Mouse (Mus musculus) naive thymus-derived CD4-positive, alpha-beta T cell, adult 5 months (primary cell): Measurements from ENCODE around the gene Acnat2. TPM values are rescaled to one million over a fixed set of nuclear protein-coding genes. Genes with fewer than 3 reads are reported as not detected.

ENCODE experiments used
- polyA plus RNA-seq: library from polyadenylated mRNA; unstranded; fragments of 100-300 nt; shearing (Covaris generic); gene quantifications from one replicate; pipeline ENCODE4 v1.2.1, GENCODE M21; 2017

The Acnat2 gene
- polyA plus RNA-seq, result not detected

DNA sequence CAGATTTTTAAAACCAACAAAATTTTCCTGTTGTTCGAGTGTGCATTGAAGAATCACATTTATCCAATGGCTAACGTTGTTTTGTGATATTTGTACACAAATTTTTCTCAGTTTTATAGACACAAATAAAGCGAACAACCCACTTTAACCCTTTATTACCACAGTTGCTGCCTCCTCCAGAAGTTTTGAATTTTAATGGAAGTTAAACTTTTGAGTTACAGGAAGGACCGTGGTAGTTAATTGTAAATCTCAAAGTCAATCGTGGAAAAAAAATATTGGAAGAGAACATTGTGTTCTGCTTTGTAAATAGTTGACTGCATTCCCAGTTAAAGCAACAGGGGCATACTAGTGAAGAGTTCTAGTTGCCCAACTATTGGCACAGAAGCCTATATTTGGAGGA lies at the start of gene Acnat2:
Gene Acnat2, minus strand, starts transcription at position 195 of the 400 bp plus-strand sequence.

Other genes starting within 250 kb of the Acnat2 start
- gene Acnat1, start 65.8 kb upstream of the Acnat2 start, polyA plus RNA-seq, result not detected
- not detected for gene Baat, start 98.4 kb upstream of the Acnat2 start, polyA plus RNA-seq
- gene Mrpl50, start 112.9 kb upstream of the Acnat2 start, polyA plus RNA-seq, result 22.7 TPM
- gene Zfp189, start 113.0 kb upstream of the Acnat2 start, polyA plus RNA-seq, result 3.0 TPM
- gene Aldob, start 141.4 kb upstream of the Acnat2 start, polyA plus RNA-seq, result not detected
- gene Tmem246, start 189.7 kb upstream of the Acnat2 start, polyA plus RNA-seq, result not detected
- 53.8 TPM for gene Rnf20, start 223.9 kb upstream of the Acnat2 start, polyA plus RNA-seq